Mouse (Mus musculus) liver, adult 2 months (tissue): ENCODE data around the gene Fam160a1. TPM values are rescaled to one million over a fixed set of nuclear protein-coding genes. Genes with fewer than 3 reads are reported as not detected.

Experiments used
- DNase-seq: peaks from one replicate; pipeline ENCODE4 v3.0.0-alpha.2; 2011; ENCODE audit warnings: low read depth, low spot score; ENCODE audit errors: extremely low read depth
- H3K27ac ChIP-seq: fragments of 200-500 bp; replicated peaks from 2 replicates; pipeline ENCODE4 v1.5.1; 2012; ENCODE audit warnings: low read depth, mild to moderate bottlenecking, control low read depth, inconsistent platforms, low read length; ENCODE audit not compliant: insufficient read depth
- H3K27me3 ChIP-seq: fragments of 200-500 bp; 2 replicates; pipeline ENCODE4 v1.6.1; 2012; ENCODE audit warnings: mild to moderate bottlenecking, moderate library complexity, low read length, inconsistent platforms; ENCODE audit not compliant: control insufficient read depth, insufficient read depth
- H3K36me3 ChIP-seq: fragments of 200-500 bp; 2 replicates; pipeline ENCODE4 v1.6.1; 2012; ENCODE audit warnings: low read length, inconsistent platforms; ENCODE audit not compliant: control insufficient read depth, insufficient read depth
- H3K4me1 ChIP-seq: fragments of 200-500 bp; 2 replicates; pipeline ENCODE4 v1.6.1; 2011; ENCODE audit warnings: low read length; ENCODE audit not compliant: control insufficient read depth, insufficient read depth
- H3K4me3 ChIP-seq: fragments of 200-500 bp; 2 replicates; pipeline ENCODE4 v1.5.1; 2011; ENCODE audit warnings: low read depth, mild to moderate bottlenecking, control low read depth, low read length, moderate library complexity; ENCODE audit not compliant: insufficient read depth
- H3K79me2 ChIP-seq: fragments of 200-500 bp; 2 replicates; pipeline ENCODE4 v1.6.1; 2012; ENCODE audit warnings: inconsistent platforms, mild to moderate bottlenecking, low read length, moderate library complexity; ENCODE audit not compliant: control insufficient read depth, insufficient read depth
- H3K9ac ChIP-seq: fragments of 200-500 bp; 2 replicates; pipeline ENCODE4 v1.6.1; 2012; ENCODE audit warnings: low read depth, mild to moderate bottlenecking, control low read depth, inconsistent platforms, low read length
- CTCF ChIP-seq: fragments of 200-500 bp; IDR thresholded peaks from 2 replicates; pipeline ENCODE4 v1.5.1; 2011; ENCODE audit warnings: low read depth, low read length, control low read depth
- POLR2A ChIP-seq: fragments of 200-500 bp; IDR thresholded peaks from 2 replicates; pipeline ENCODE4 v1.6.1; 2011; ENCODE audit warnings: low read length, control low read depth; ENCODE audit not compliant: insufficient read depth; ENCODE audit errors: extremely low read depth
- WGBS: fragments of 180-500 bp; shearing (Covaris S2); methylation state at CpG from one replicate; pipeline ENCODE4 v1.1.7; 2018; 5-methylcytosine and 5-hydroxymethylcytosine counted together
- polyA plus RNA-seq: library from polyadenylated mRNA; depleted of rRNA; stranded (reverse); fragments of >200 nt; gene quantifications from 2 replicates; pipeline ENCODE4 v1.2.3, GENCODE M21; 2012
- total RNA-seq: library from RNA; depleted of rRNA; stranded (reverse); fragments of >200 nt; gene quantifications from 2 replicates; pipeline ENCODE4 v1.2.3, GENCODE M21; 2014

Gene Fam160a1
- total and polyA plus RNA-seq, 2 experiments, result 1.8 to 4.7 TPM

GRCm38 (mm10) chr3:85713936-85714709 is 103.0 kb downstream of the Fam160a1 start:
- no peaks in the 10 kb centered on the region for H3K27me3 ChIP-seq
- H3K79me2 ChIP-seq, result no peaks in the 10 kb centered on the region
- TF ChIP-seq CTCF, result no peak
- no peak for TF ChIP-seq POLR2A
- no peak for DNase-seq
- H3K9ac ChIP-seq, result no peak overlapping the region
- no peak overlapping the region for H3K4me3 ChIP-seq
- WGBS, result 89% methylated on average over 7 of the region's 7 CpGs
- H3K4me1 ChIP-seq, result no peaks in the 10 kb centered on the region
- no peak overlapping the region for H3K27ac ChIP-seq
- H3K36me3 ChIP-seq, result 0 out of 2 replicates have a peak, but pooled peaks cover 2% of the 10 kb centered on the region

DNA sequence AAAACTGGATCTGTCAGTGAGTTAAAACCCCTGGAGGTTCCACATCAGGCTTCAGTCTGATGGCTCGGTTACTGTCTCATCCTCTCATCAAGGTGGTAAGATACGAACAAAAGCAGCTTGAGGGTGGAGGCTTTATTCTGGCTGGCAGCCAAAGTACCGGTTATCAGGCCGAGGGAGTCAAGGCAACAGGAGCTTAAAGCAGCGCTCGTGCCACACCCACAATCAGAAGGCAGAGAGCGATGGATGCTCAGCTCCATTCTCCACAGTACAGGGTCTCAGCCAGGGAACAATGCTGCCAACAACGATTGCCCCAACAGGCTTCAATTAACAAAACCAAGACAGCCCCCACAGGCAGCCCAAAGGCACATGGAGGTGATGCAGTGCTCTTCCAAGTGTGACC is 106.4 kb downstream of the Fam160a1 start:
- Histone ChIP-seq H3K27ac (no peak overlapping the region), H3K4me1 (no peaks in the 10 kb centered on the region), H3K4me3 (no peak overlapping the region), H3K79me2 (no peaks in the 10 kb centered on the region), H3K27me3 (no peaks in the 10 kb centered on the region), H3K9ac (no peak overlapping the region), H3K36me3 (0 out of 2 replicates have a peak, but pooled peaks cover 2% of the 10 kb centered on the region)
- 56% methylated on average over 8 of the region's 8 CpGs for WGBS
- DNase-seq, result no peak
- TF ChIP-seq POLR2A, result no peak
- no peak for TF ChIP-seq CTCF

DNA sequence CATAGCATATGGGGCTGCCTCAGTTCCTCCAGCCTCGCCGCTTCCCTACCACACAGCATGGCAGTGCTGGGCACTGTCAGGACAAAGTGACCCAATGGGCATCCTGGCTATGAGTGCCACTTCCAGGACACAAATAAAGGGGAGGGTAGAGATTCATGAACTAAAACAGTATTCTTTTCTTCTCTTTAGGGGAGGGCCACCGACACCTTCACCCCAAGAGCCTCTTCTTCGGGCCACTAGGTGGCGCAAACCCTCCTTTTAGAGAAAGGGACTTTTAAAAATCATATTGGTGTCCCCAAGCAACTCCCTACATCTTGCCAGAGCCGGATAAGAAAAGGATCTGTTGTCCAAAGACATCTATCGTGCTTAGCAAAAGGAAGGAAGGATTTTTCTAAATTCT is 109.7 kb downstream of the Fam160a1 start:
- H3K27ac ChIP-seq, result no peak overlapping the region
- no peak overlapping the region for H3K4me3 ChIP-seq
- WGBS, result 40% methylated on average over 7 of the region's 7 CpGs
- no peak overlapping the region for H3K9ac ChIP-seq
- DNase-seq, result peak; percentile 21
- no peaks in the 10 kb centered on the region for H3K36me3 ChIP-seq
- H3K4me1 ChIP-seq, result no peaks in the 10 kb centered on the region
- H3K27me3 ChIP-seq, result no peaks in the 10 kb centered on the region
- no peaks in the 10 kb centered on the region for H3K79me2 ChIP-seq
- TF ChIP-seq CTCF (peak; percentile 72), POLR2A (no peak)

DNA sequence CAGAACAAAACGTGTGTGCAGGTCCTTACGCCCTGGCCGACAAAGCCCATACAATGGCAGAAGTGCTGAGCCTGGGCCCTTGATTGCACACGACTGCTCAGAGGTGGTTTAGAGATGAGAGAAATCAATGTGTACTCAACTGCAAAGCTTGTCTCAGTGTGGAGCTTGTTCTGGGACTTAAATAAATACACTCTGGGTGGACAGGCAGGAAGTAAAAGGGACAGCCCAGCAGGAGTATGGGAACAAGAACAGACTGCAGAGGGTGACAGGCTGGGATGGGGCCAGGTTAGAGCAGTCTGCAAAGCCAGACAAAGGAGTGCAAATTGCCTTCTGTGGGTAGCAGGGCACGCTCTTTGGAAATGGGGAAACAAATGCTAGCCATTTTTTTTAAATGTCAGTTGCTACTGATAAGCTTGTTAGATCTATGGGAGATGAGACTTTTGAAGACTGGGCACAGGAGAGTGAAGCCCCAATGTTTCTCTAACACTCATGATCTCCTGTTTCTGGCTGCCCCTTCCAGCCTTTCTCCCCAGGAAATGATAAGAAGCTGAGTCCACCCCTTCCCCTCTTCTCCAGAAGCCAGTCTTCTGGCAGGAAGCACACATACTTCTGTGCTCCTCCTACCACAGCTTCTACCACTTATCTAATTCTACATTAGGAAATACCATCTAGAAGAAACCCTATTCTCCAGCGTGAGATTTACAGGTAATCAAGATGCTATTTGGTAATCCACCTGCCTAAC is 113.8 kb downstream of the Fam160a1 start:
- Histone ChIP-seq H3K4me1 (no peaks in the 10 kb centered on the region), H3K79me2 (no peaks in the 10 kb centered on the region), H3K27ac (no peak overlapping the region), H3K9ac (no peak overlapping the region), H3K27me3 (no peaks in the 10 kb centered on the region), H3K4me3 (no peak overlapping the region), H3K36me3 (no peaks in the 10 kb centered on the region)
- DNase-seq, result no peak
- 53% methylated on average over 6 of the region's 6 CpGs for WGBS
- no peak for TF ChIP-seq POLR2A
- no peak for TF ChIP-seq CTCF

- TF ChIP-seq CTCF, result no peak
- TF ChIP-seq POLR2A, result no peak
- Histone ChIP-seq H3K27ac (no peak overlapping the region), H3K9ac (no peak overlapping the region), H3K4me3 (no peak overlapping the region), H3K36me3 (no peaks in the 10 kb centered on the region), H3K79me2 (no peaks in the 10 kb centered on the region), H3K4me1 (no peaks in the 10 kb centered on the region), H3K27me3 (no peaks in the 10 kb centered on the region)
- WGBS, result 94% methylated on average over 4 of the region's 4 CpGs
- no peak for DNase-seq
Observed at GRCm38 (mm10) chr3:85698496-85698895, 118.6 kb downstream of the Fam160a1 start.

- Histone ChIP-seq H3K4me1 (no peaks in the 10 kb centered on the region), H3K27ac (no peak overlapping the region), H3K79me2 (no peaks in the 10 kb centered on the region), H3K27me3 (no peaks in the 10 kb centered on the region), H3K36me3 (no peaks in the 10 kb centered on the region), H3K9ac (no peak overlapping the region), H3K4me3 (no peak overlapping the region)
- TF ChIP-seq POLR2A (no peak), CTCF (no peak)
- no peak for DNase-seq
- 93% methylated on average over 3 of the region's 3 CpGs for WGBS
Observed at GRCm38 (mm10) chr3:85695056-85695455, 122.0 kb downstream of the Fam160a1 start.
